In the genomic region with DNA sequence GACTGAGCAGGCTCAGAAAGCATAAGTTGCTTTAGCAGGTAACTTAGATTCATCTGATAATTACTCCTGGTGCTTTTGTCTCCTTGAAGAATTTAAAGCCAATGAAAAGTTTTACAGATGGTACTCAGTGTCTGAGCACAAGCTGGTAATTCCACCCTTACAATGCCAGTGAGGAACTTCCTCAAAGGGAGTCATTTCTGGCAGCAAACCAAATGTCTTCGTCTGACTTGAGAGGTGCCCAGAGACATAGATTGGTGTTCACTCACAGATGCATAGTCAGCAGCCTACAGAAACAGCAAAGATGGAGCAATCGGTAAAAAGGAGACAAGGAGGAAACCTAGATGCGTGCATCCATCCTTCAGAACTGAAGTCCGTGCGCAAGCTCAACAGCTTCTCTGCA, we compare ENCODE assay signal across 20 mouse cellular contexts. TPM values are rescaled to one million over a fixed set of nuclear protein-coding genes. Genes with fewer than 3 reads are reported as not detected.
DNase-seq lines count a peak whose midpoint lies in the region; ATAC-seq and TF ChIP-seq lines count a peak whose summit lies in the region.
"Had no signal": no experiment of that assay in that cellular context is flagged by ENCODE, and none has a peak within 500 bp of the region (broad histone marks: within the 10 kb centered on the region; RNA-seq: fewer than 3 reads in every experiment).

No protein-coding gene starts in this region.

- no peaks in the 10 kb centered on the region for H3K9me3 ChIP-seq in midbrain, embryonic 11.5 days (ENCODE audit: control insufficient read depth, low read length)
- no peaks in the 10 kb centered on the region for H3K9me3 ChIP-seq in midbrain, embryonic 13.5 days
- H3K9me3 ChIP-seq: embryonic facial prominence, embryonic 10.5 days; embryonic facial prominence, embryonic 12.5 days; forebrain, embryonic 13.5 days; forebrain, embryonic 15.5 days had no signal

- WGBS in midbrain, embryonic 11.5 days, result 91% methylated on average over 5 of the region's 5 CpGs
- WGBS in midbrain, embryonic 13.5 days, result 92% methylated on average over 5 of the region's 5 CpGs

- TF ChIP-seq CTCF in bone marrow macrophage, adult 2 months (IDR thresholded peaks at IDR 0.05; ENCODE audit: low read depth, low read length), result no peak

- no peaks in the 10 kb centered on the region for H3K4me1 ChIP-seq in midbrain, embryonic 11.5 days (ENCODE audit: control insufficient read depth, insufficient read depth, low read length)
- no peaks in the 10 kb centered on the region for H3K4me1 ChIP-seq in midbrain, embryonic 13.5 days (replicated peaks)
- H3K4me1 ChIP-seq in bone marrow macrophage, adult 2 months (ENCODE audit: control insufficient read depth, insufficient read depth, low read length), result peaks cover 22% of the 10 kb centered on the region
- H3K4me1 ChIP-seq: forebrain, embryonic 13.5 days; forebrain, embryonic 15.5 days had no signal

- H3K9ac ChIP-seq in midbrain, embryonic 11.5 days (ENCODE audit: low read length), result no peak overlapping the region
- no peak overlapping the region for H3K9ac ChIP-seq in midbrain, embryonic 13.5 days (replicated peaks)
- H3K9ac ChIP-seq: embryonic facial prominence, embryonic 12.5 days; forebrain, embryonic 13.5 days; forebrain, embryonic 15.5 days; forebrain, postnatal 0 days had no signal

- no peaks in the 10 kb centered on the region for H3K27me3 ChIP-seq in midbrain, embryonic 11.5 days (ENCODE audit: control insufficient read depth, insufficient read depth, low read length)
- H3K27me3 ChIP-seq in midbrain, embryonic 13.5 days, result no peaks in the 10 kb centered on the region
- H3K27me3 ChIP-seq: embryonic facial prominence, embryonic 12.5 days; forebrain, embryonic 13.5 days; forebrain, embryonic 15.5 days had no signal

- H3K4me2 ChIP-seq in midbrain, embryonic 11.5 days, result no peak overlapping the region
- H3K4me2 ChIP-seq in midbrain, embryonic 13.5 days (replicated peaks), result no peak overlapping the region
- H3K4me2 ChIP-seq: embryonic facial prominence, embryonic 12.5 days; forebrain, embryonic 13.5 days; forebrain, embryonic 15.5 days had no signal

- DNase-seq in midbrain, embryonic 11.5 days (ENCODE audit: low spot score, missing footprints), result peak; percentile 35
- DNase-seq in kidney, postnatal 10 days, result no peak
- DNase-seq in left cerebral cortex, adult 18-20 months (ENCODE audit: low spot score in 2 of 2), result no peak
- DNase-seq: adrenal gland, adult 2 months; adrenal gland, postnatal 10 days; adrenal gland, postnatal 25 days; B cell, adult 2 months; cerebellum, adult 18-20 months; cerebellum, adult 8-10 months; cerebellum, adult 9-11 months; cerebellum, postnatal 14 days; cerebellum, postnatal 36 days; forebrain, postnatal 0 days had no signal

- TF ChIP-seq POLR2A in bone marrow macrophage, adult 2 months (IDR thresholded peaks at IDR 0.05; ENCODE audit: borderline replicate concordance, low read depth, low read length), result no peak

- H3K4me3 ChIP-seq in midbrain, embryonic 11.5 days (ENCODE audit: low read depth, low read length), result no peak overlapping the region
- H3K4me3 ChIP-seq in midbrain, embryonic 13.5 days (replicated peaks), result no peak overlapping the region
- H3K4me3 ChIP-seq in bone marrow macrophage, adult 2 months (ENCODE audit: insufficient read depth, low read length), result no peak overlapping the region
- H3K4me3 ChIP-seq: embryonic facial prominence, embryonic 10.5 days; embryonic facial prominence, embryonic 12.5 days; forebrain, embryonic 13.5 days; forebrain, embryonic 15.5 days had no signal

- H3K27ac ChIP-seq in midbrain, embryonic 11.5 days (ENCODE audit: low read depth, low read length), result no peak overlapping the region
- no peak overlapping the region for H3K27ac ChIP-seq in midbrain, embryonic 13.5 days
- peak overlapping the region; percentile 29 for H3K27ac ChIP-seq in bone marrow macrophage, adult 2 months (ENCODE audit: insufficient read depth, low read depth, low read length)
- H3K27ac ChIP-seq: embryonic facial prominence, embryonic 10.5 days; embryonic facial prominence, embryonic 12.5 days; forebrain, embryonic 13.5 days; forebrain, embryonic 15.5 days had no signal

- H3K36me3 ChIP-seq in midbrain, embryonic 11.5 days (ENCODE audit: control insufficient read depth, insufficient read depth, low read length), result no peaks in the 10 kb centered on the region
- no peaks in the 10 kb centered on the region for H3K36me3 ChIP-seq in midbrain, embryonic 13.5 days
- H3K36me3 ChIP-seq: embryonic facial prominence, embryonic 10.5 days; embryonic facial prominence, embryonic 12.5 days; forebrain, embryonic 15.5 days had no signal

- ATAC-seq in midbrain, embryonic 11.5 days (ENCODE audit: low FRiP score), result no peak
- ATAC-seq in midbrain, embryonic 13.5 days, result no peak
- peak; percentile 76 for ATAC-seq in granulocyte monocyte progenitor cell, adult 5-6 weeks (replicated peaks; ENCODE audit: poor library complexity, severe bottlenecking)
- ATAC-seq: forebrain, embryonic 13.5 days; forebrain, embryonic 15.5 days; forebrain, postnatal 0 days had no signal

RNA-seq across cellular contexts. Expression of a gene that starts 7.5 kb away (rescaled TPM):
- polyA plus RNA-seq in midbrain, embryonic 11.5 days (2014; fragmentation: Nextera tagmentation; extraction: Ambion mirVana), result 10.1 and 14.0 TPM in 2 replicates
- polyA plus RNA-seq in midbrain, embryonic 13.5 days (2015; fragmentation: Nextera tagmentation; extraction: Ambion mirVana), result 19.7 and 22.2 TPM in 2 replicates
- polyA plus RNA-seq in bone marrow macrophage, adult 2 months (2012; ENCODE audit: insufficient read depth, insufficient read length, missing spikeins), result 66.8 and 73.9 TPM in 2 replicates
- total RNA-seq in granulocyte monocyte progenitor cell, adult 5-6 weeks (2014; fragmentation: Nextera tagmentation), result 99.4 and 128 TPM in 2 replicates
- 77.5 and 82.6 TPM in 2 replicates for total RNA-seq in granulocyte monocyte progenitor cell, adult 5-6 weeks (2017)
- 10 to 100 TPM; 21.9 to 23.0 TPM for total RNA-seq in left cerebral cortex, adult 18-20 months (2021)
